Mouse (Mus musculus) megakaryocyte, embryonic 14.5 days (primary cell): ENCODE data around the gene C1s1.

Experiments used
- FLI1 ChIP-seq: IDR thresholded peaks from 2 replicates; pipeline ENCODE4 v1.6.1; 2012; ENCODE audit warnings: low read length, inconsistent platforms, mixed read lengths
- GATA1 ChIP-seq: IDR thresholded peaks from 3 replicates; pipeline ENCODE4 v1.6.1; 2012; ENCODE audit warnings: mixed read lengths, low read length, inconsistent platforms, borderline replicate concordance

- TF ChIP-seq GATA1 (no peak), FLI1 (no peak)
Measured at GRCm38 (mm10) chr6:124549023-124549550, 6.9 kb upstream of the C1s1 start.
